Mouse (Mus musculus) midbrain, embryonic 14.5 days (tissue): Measurements from ENCODE around the gene Erp44. TPM values are rescaled to one million over a fixed set of nuclear protein-coding genes. Genes with fewer than 3 reads are reported as not detected.

Experiments
- ATAC-seq: fragments of 200-750 bp; cut with Nextera tagmentation; 2 replicates; pipeline ENCODE4 v1.8.0; 2017; ENCODE audit warnings: moderate number of reproducible peaks, moderate library complexity; ENCODE audit not compliant: low FRiP score, low TSS enrichment
- DNase-seq: peaks from one replicate; pipeline ENCODE4 v3.0.0-alpha.2; 2015
- H3K27ac ChIP-seq: fragments of 300-500 bp; sonication (generic); replicated peaks from 2 replicates; pipeline ENCODE4 v1.5.1; 2014; ENCODE audit warnings: mild to moderate bottlenecking, low read depth, low read length, moderate library complexity
- H3K27me3 ChIP-seq: fragments of 300-500 bp; sonication (generic); 2 replicates; pipeline ENCODE4 v1.6.1; 2014; ENCODE audit warnings: low read length, control low read depth, mixed read lengths; ENCODE audit not compliant: control insufficient read depth, insufficient read depth
- H3K36me3 ChIP-seq: fragments of 300-500 bp; sonication (generic); 2 replicates; pipeline ENCODE4 v1.6.1; 2014; ENCODE audit warnings: low read length, control low read depth; ENCODE audit not compliant: control insufficient read depth, insufficient read depth
- H3K4me1 ChIP-seq: fragments of 300-500 bp; sonication (generic); 2 replicates; pipeline ENCODE4 v1.6.1; 2014; ENCODE audit warnings: mild to moderate bottlenecking, antibody characterized with exemption, low read length, control low read depth; ENCODE audit not compliant: control insufficient read depth, insufficient read depth
- H3K4me2 ChIP-seq: fragments of 300-500 bp; sonication (generic); 2 replicates; pipeline ENCODE4 v1.6.1; 2014; ENCODE audit warnings: mild to moderate bottlenecking, low read length, moderate library complexity
- H3K4me3 ChIP-seq: fragments of 300-500 bp; sonication (generic); replicated peaks from 2 replicates; pipeline ENCODE4 v1.5.1; 2014; ENCODE audit warnings: low read depth, low read length
- H3K9ac ChIP-seq: fragments of 300-500 bp; sonication (generic); replicated peaks from 2 replicates; pipeline ENCODE4 v1.6.1; 2014; ENCODE audit warnings: mild to moderate bottlenecking, low read length, moderate library complexity
- H3K9me3 ChIP-seq: fragments of 300-500 bp; sonication (generic); 2 replicates; pipeline ENCODE4 v1.6.1; 2016; ENCODE audit warnings: low read length, control low read depth, mixed read lengths; ENCODE audit not compliant: control insufficient read depth
- WGBS: fragments of 180-500 bp; shearing (Covaris S2); extraction: QIAGEN DNeasy Blood & Tissue Kit; methylation state at CpG from one replicate; pipeline ENCODE4 v1.1.7; 2014; 5-methylcytosine and 5-hydroxymethylcytosine counted together
- polyA plus RNA-seq: library from polyadenylated mRNA; unstranded; fragments of >200 nt; fragmentation: Nextera tagmentation; extraction: Ambion mirVana; gene quantifications from 2 replicates; pipeline ENCODE4 v1.2.1, GENCODE M21; 2014

Gene Erp44
- polyA plus RNA-seq, 1 experiment from 2014 or later, result 59.6 TPM

- ATAC-seq, result no peak
- Histone ChIP-seq H3K27me3 (no peaks in the 10 kb centered on the region), H3K4me3 (no peak overlapping the region), H3K9ac (no peak overlapping the region), H3K9me3 (no peaks in the 10 kb centered on the region), H3K4me1 (no peaks in the 10 kb centered on the region), H3K4me2 (no peak overlapping the region), H3K27ac (no peak overlapping the region), H3K36me3 (no peaks in the 10 kb centered on the region)
- no peak for DNase-seq
- 95% methylated on average over 3 of the region's 3 CpGs for WGBS
Observed at GRCm38 (mm10) chr4:48258045-48258444, 21.3 kb downstream of the Erp44 start.

- no peaks in the 10 kb centered on the region for H3K27me3 ChIP-seq
- ATAC-seq (no peak), DNase-seq (no peak)
- no peak overlapping the region for H3K4me2 ChIP-seq
- no peaks in the 10 kb centered on the region for H3K9me3 ChIP-seq
- no peaks in the 10 kb centered on the region for H3K36me3 ChIP-seq
- no peak overlapping the region for H3K4me3 ChIP-seq
- no peak overlapping the region for H3K9ac ChIP-seq
- H3K27ac ChIP-seq, result no peak overlapping the region
- H3K4me1 ChIP-seq, result no peaks in the 10 kb centered on the region
Observed at GRCm38 (mm10) chr4:48253266-48253665, 26.1 kb downstream of the Erp44 start.

GRCm38 (mm10) chr4:48244280-48244679, 35.1 kb downstream of the Erp44 start:
- Histone ChIP-seq H3K36me3 (0 out of 2 replicates have a peak, but pooled peaks cover 2% of the 10 kb centered on the region), H3K4me3 (no peak overlapping the region), H3K27ac (no peak overlapping the region), H3K4me1 (no peaks in the 10 kb centered on the region), H3K9ac (no peak overlapping the region), H3K4me2 (no peak overlapping the region), H3K9me3 (no peaks in the 10 kb centered on the region), H3K27me3 (no peaks in the 10 kb centered on the region)
- DNase-seq, result no peak
- 77% methylated on average over 2 of the region's 2 CpGs for WGBS
- no peak for ATAC-seq

GRCm38 (mm10) chr4:48243737-48244136, 35.6 kb downstream of the Erp44 start:
- H3K4me1 ChIP-seq, result no peaks in the 10 kb centered on the region
- DNase-seq (no peak), ATAC-seq (no peak)
- H3K4me3 ChIP-seq, result no peak overlapping the region
- no peak overlapping the region for H3K27ac ChIP-seq
- 0 out of 2 replicates have a peak, but pooled peaks cover 2% of the 10 kb centered on the region for H3K36me3 ChIP-seq
- H3K9me3 ChIP-seq, result no peaks in the 10 kb centered on the region
- H3K27me3 ChIP-seq, result no peaks in the 10 kb centered on the region
- no peak overlapping the region for H3K4me2 ChIP-seq
- H3K9ac ChIP-seq, result no peak overlapping the region
- WGBS, result 71% methylated on average over 1 of the region's 1 CpGs

GRCm38 (mm10) chr4:48242482-48242881, 36.9 kb downstream of the Erp44 start:
- no peak overlapping the region for H3K27ac ChIP-seq
- H3K27me3 ChIP-seq, result no peaks in the 10 kb centered on the region
- H3K4me3 ChIP-seq, result no peak overlapping the region
- no peak overlapping the region for H3K9ac ChIP-seq
- no peaks in the 10 kb centered on the region for H3K4me1 ChIP-seq
- ATAC-seq (no peak), DNase-seq (no peak)
- 90% methylated on average over 4 of the region's 4 CpGs for WGBS
- H3K4me2 ChIP-seq, result no peak overlapping the region
- no peaks in the 10 kb centered on the region for H3K9me3 ChIP-seq
- H3K36me3 ChIP-seq, result 0 out of 2 replicates have a peak, but pooled peaks cover 2% of the 10 kb centered on the region

- ATAC-seq (no peak), DNase-seq (no peak)
- 0 out of 2 replicates have a peak, but pooled peaks cover 2% of the 10 kb centered on the region for H3K36me3 ChIP-seq
- H3K27ac ChIP-seq, result no peak overlapping the region
- no peaks in the 10 kb centered on the region for H3K4me1 ChIP-seq
- H3K4me2 ChIP-seq, result no peak overlapping the region
- H3K9me3 ChIP-seq, result no peaks in the 10 kb centered on the region
- whole genome bisulfite sequencing, result 93% methylated on average over 4 of the region's 4 CpGs
- no peaks in the 10 kb centered on the region for H3K27me3 ChIP-seq
- no peak overlapping the region for H3K4me3 ChIP-seq
- H3K9ac ChIP-seq, result no peak overlapping the region
Observed at GRCm38 (mm10) chr4:48239046-48239445, 40.3 kb downstream of the Erp44 start.

- Histone ChIP-seq H3K27me3 (no peaks in the 10 kb centered on the region), H3K36me3 (0 out of 2 replicates have a peak, but pooled peaks cover 2% of the 10 kb centered on the region), H3K9me3 (no peaks in the 10 kb centered on the region), H3K4me3 (no peak overlapping the region), H3K27ac (no peak overlapping the region), H3K9ac (no peak overlapping the region), H3K4me2 (no peak overlapping the region), H3K4me1 (no peaks in the 10 kb centered on the region)
- ATAC-seq (no peak), DNase-seq (no peak)
- WGBS, result 90% methylated on average over 3 of the region's 3 CpGs
Observed at GRCm38 (mm10) chr4:48236721-48237120, 42.6 kb downstream of the Erp44 start.

- no peak for ATAC-seq
- Histone ChIP-seq H3K9me3 (no peaks in the 10 kb centered on the region), H3K27ac (no peak overlapping the region), H3K4me3 (no peak overlapping the region), H3K4me1 (no peaks in the 10 kb centered on the region), H3K36me3 (no peaks in the 10 kb centered on the region), H3K4me2 (no peak overlapping the region), H3K9ac (no peak overlapping the region), H3K27me3 (no peaks in the 10 kb centered on the region)
- WGBS, result 68% methylated on average over 3 of the region's 3 CpGs
- no peak for DNase-seq
Observed at GRCm38 (mm10) chr4:48226800-48227199, 52.6 kb downstream of the Erp44 start.

GRCm38 (mm10) chr4:48225604-48226003, 53.8 kb downstream of the Erp44 start:
- Histone ChIP-seq H3K9ac (no peak overlapping the region), H3K27ac (no peak overlapping the region), H3K4me1 (no peaks in the 10 kb centered on the region), H3K4me3 (no peak overlapping the region), H3K4me2 (no peak overlapping the region), H3K27me3 (no peaks in the 10 kb centered on the region), H3K9me3 (no peaks in the 10 kb centered on the region), H3K36me3 (no peaks in the 10 kb centered on the region)
- ATAC-seq (no peak), DNase-seq (no peak)
- WGBS, result 61% methylated on average over 3 of the region's 3 CpGs
